Mouse (Mus musculus): Measurements from ENCODE around the gene Cmbl. TPM values are rescaled to one million over a fixed set of nuclear protein-coding genes. Genes with fewer than 3 reads are reported as not detected.

Gene Cmbl
- polyA plus RNA-seq, 1 experiment from 2014 or later, result 3.1 TPM

GRCm38 (mm10) chr15:31588989-31589640 lies 23.9 kb downstream of the Cmbl start:
- no peaks in the 10 kb centered on the region for H3K27me3 ChIP-seq
- WGBS, result 75% methylated on average over 8 of the region's 8 CpGs
- ATAC-seq (ENCODE audit: low read depth), result no peak

GRCm38 (mm10) chr15:31590176-31590575 lies 25.0 kb downstream of the Cmbl start:
- Histone ChIP-seq H3K4me3 (no peak overlapping the region), H3K4me1 (replicated peaks) (no peaks in the 10 kb centered on the region; the same call in 1 of the 2 replicates), H3K27me3 (no peaks in the 10 kb centered on the region), H3K9ac (no peak overlapping the region), H3K36me3 (peaks cover 67% of the 10 kb centered on the region), H3K9me3 (no peaks in the 10 kb centered on the region), H3K27ac (replicated peaks) (no peak overlapping the region), H3K4me2 (no peak overlapping the region)
- 97% methylated on average over 5 of the region's 5 CpGs for WGBS
- no peak for ATAC-seq (ENCODE audit: low read depth)

More at GRCm38 (mm10) chr15:31588989-31589640, 23.9 kb downstream of the Cmbl start:
- Histone ChIP-seq H3K9ac (no peak overlapping the region), H3K27ac (replicated peaks) (no peak overlapping the region), H3K9me3 (no peaks in the 10 kb centered on the region), H3K4me1 (replicated peaks) (no peaks in the 10 kb centered on the region; the same call in 1 of the 2 replicates), H3K4me2 (no peak overlapping the region), H3K36me3 (peaks cover 56% of the 10 kb centered on the region), H3K4me3 (no peak overlapping the region)

- ATAC-seq (ENCODE audit: low read depth), result no peak
- Histone ChIP-seq H3K4me3 (no peak overlapping the region), H3K27me3 (no peaks in the 10 kb centered on the region), H3K27ac (replicated peaks) (no peak overlapping the region), H3K9me3 (no peaks in the 10 kb centered on the region), H3K36me3 (peaks cover 90% of the 10 kb centered on the region), H3K9ac (no peak overlapping the region), H3K4me2 (no peak overlapping the region), H3K4me1 (replicated peaks) (no peaks in the 10 kb centered on the region)
- WGBS, result 91% methylated on average over 8 of the region's 8 CpGs
Observed at GRCm38 (mm10) chr15:31592531-31592930, 27.3 kb downstream of the Cmbl start.

- Histone ChIP-seq H3K27me3 (no peaks in the 10 kb centered on the region), H3K4me3 (no peak overlapping the region), H3K36me3 (peaks cover 86% of the 10 kb centered on the region), H3K4me1 (replicated peaks) (peaks cover 5% of the 10 kb centered on the region), H3K9me3 (no peaks in the 10 kb centered on the region), H3K4me2 (no peak overlapping the region), H3K27ac (replicated peaks) (no peak overlapping the region), H3K9ac (no peak overlapping the region)
- no peak for ATAC-seq (ENCODE audit: low read depth)
- WGBS, result 89% methylated on average over 14 of the region's 14 CpGs
Observed at GRCm38 (mm10) chr15:31594260-31594659, 29.1 kb downstream of the Cmbl start.

- H3K27me3 ChIP-seq, result no peaks in the 10 kb centered on the region
- peaks cover 72% of the 10 kb centered on the region for H3K36me3 ChIP-seq
- H3K9me3 ChIP-seq, result no peaks in the 10 kb centered on the region
- no peak overlapping the region for H3K9ac ChIP-seq
- H3K4me2 ChIP-seq, result no peak overlapping the region
- no peak overlapping the region for H3K4me3 ChIP-seq
- 94% methylated on average over 7 of the region's 7 CpGs for WGBS
- H3K4me1 ChIP-seq (replicated peaks), result peaks cover 19% of the 10 kb centered on the region
- no peak for ATAC-seq (ENCODE audit: low read depth)
- no peak overlapping the region for H3K27ac ChIP-seq (replicated peaks)
Observed at GRCm38 (mm10) chr15:31595651-31596050, 30.5 kb downstream of the Cmbl start.

- Histone ChIP-seq H3K36me3 (peaks cover 30% of the 10 kb centered on the region), H3K27me3 (no peaks in the 10 kb centered on the region), H3K4me1 (replicated peaks) (peaks cover 32% of the 10 kb centered on the region), H3K27ac (replicated peaks) (no peak overlapping the region), H3K9ac (peak overlapping the region; percentile 95; the same call in 1 of the 2 replicates), H3K4me2 (peak overlapping the region; percentile 99), H3K9me3 (no peaks in the 10 kb centered on the region), H3K4me3 (peak overlapping the region; percentile 97)
- whole genome bisulfite sequencing, result 78% methylated on average over 4 of the region's 4 CpGs
- no peak for ATAC-seq (ENCODE audit: low read depth)
Observed at GRCm38 (mm10) chr15:31599834-31600233, 34.6 kb downstream of the Cmbl start.

GRCm38 (mm10) chr15:31601279-31601645 lies 36.1 kb downstream of the Cmbl start:
- Histone ChIP-seq H3K4me1 (replicated peaks) (peaks cover 32% of the 10 kb centered on the region), H3K4me2 (peak overlapping the region; percentile 99), H3K9me3 (no peaks in the 10 kb centered on the region), H3K36me3 (peaks cover 17% of the 10 kb centered on the region), H3K9ac (peak overlapping the region; percentile 95), H3K27me3 (no peaks in the 10 kb centered on the region), H3K27ac (replicated peaks) (peak overlapping the region; percentile 95), H3K4me3 (peak overlapping the region; percentile 97)
- WGBS, result under 1% methylated on average over 33 of the region's 33 CpGs
- peak; percentile 74 for ATAC-seq (ENCODE audit: low read depth)

- no peaks in the 10 kb centered on the region for H3K27me3 ChIP-seq
- peak; percentile 93 for ATAC-seq (ENCODE audit: low read depth)
- H3K4me2 ChIP-seq, result peak within 1 kb of the TSS; percentile 99
- peaks cover 32% of the 10 kb centered on the region for H3K4me1 ChIP-seq (replicated peaks)
- under 1% methylated on average over 63 of the region's 63 CpGs for WGBS
- peak within 1 kb of the TSS; percentile 95 for H3K27ac ChIP-seq (replicated peaks)
- H3K9me3 ChIP-seq, result no peaks in the 10 kb centered on the region
- peak within 1 kb of the TSS; percentile 95 for H3K9ac ChIP-seq
- H3K4me3 ChIP-seq, result peak within 1 kb of the TSS; percentile 97
- peaks cover 11% of the 10 kb centered on the region for H3K36me3 ChIP-seq
Observed at GRCm38 (mm10) chr15:31601646-31602374, 36.6 kb downstream of the Cmbl start, which contains the start of the genes Cct5 and Fam173b. Cct5 (minus strand) TSS chr15:31601804. Fam173b (plus strand) TSS chr15:31601852.

GRCm38 (mm10) chr15:31602426-31602825 lies 37.2 kb downstream of the Cmbl start:
- peak; percentile 82 for ATAC-seq (ENCODE audit: low read depth)
- peaks cover 32% of the 10 kb centered on the region for H3K4me1 ChIP-seq (replicated peaks)
- no peaks in the 10 kb centered on the region for H3K27me3 ChIP-seq
- H3K27ac ChIP-seq (replicated peaks), result peak overlapping the region; percentile 95
- no peaks in the 10 kb centered on the region for H3K9me3 ChIP-seq
- H3K4me2 ChIP-seq, result peak overlapping the region; percentile 57
- H3K9ac ChIP-seq, result peak overlapping the region; percentile 95
- H3K4me3 ChIP-seq, result peak overlapping the region; percentile 97
- H3K36me3 ChIP-seq, result peaks cover 5% of the 10 kb centered on the region
- 5% methylated on average over 15 of the region's 15 CpGs for WGBS

- Histone ChIP-seq H3K4me1 (replicated peaks) (peaks cover 32% of the 10 kb centered on the region), H3K9ac (peak overlapping the region; percentile 95), H3K36me3 (no peaks in the 10 kb centered on the region), H3K9me3 (no peaks in the 10 kb centered on the region), H3K27me3 (no peaks in the 10 kb centered on the region), H3K4me3 (peak overlapping the region; percentile 97; the same call in 1 of the 2 replicates), H3K4me2 (peak overlapping the region; percentile 57), H3K27ac (replicated peaks) (peak overlapping the region; percentile 95)
- no peak for ATAC-seq (ENCODE audit: low read depth)
- WGBS, result 88% methylated on average over 13 of the region's 13 CpGs
Observed at GRCm38 (mm10) chr15:31603113-31603512, 37.9 kb downstream of the Cmbl start.

- no peaks in the 10 kb centered on the region for H3K9me3 ChIP-seq
- no peaks in the 10 kb centered on the region for H3K36me3 ChIP-seq
- no peak overlapping the region for H3K4me3 ChIP-seq
- 67% methylated on average over 6 of the region's 6 CpGs for WGBS
- no peak overlapping the region for H3K27ac ChIP-seq (replicated peaks)
- H3K27me3 ChIP-seq, result no peaks in the 10 kb centered on the region
- no peak for ATAC-seq (ENCODE audit: low read depth)
- peaks cover 10% of the 10 kb centered on the region for H3K4me1 ChIP-seq (replicated peaks)
- H3K4me2 ChIP-seq, result no peak overlapping the region
- no peak overlapping the region for H3K9ac ChIP-seq
Observed at GRCm38 (mm10) chr15:31606821-31607220, 41.6 kb downstream of the Cmbl start.

GRCm38 (mm10) chr15:31611027-31611426 lies 45.8 kb downstream of the Cmbl start:
- Histone ChIP-seq H3K4me3 (no peak overlapping the region), H3K27me3 (no peaks in the 10 kb centered on the region), H3K4me2 (no peak overlapping the region), H3K9ac (no peak overlapping the region), H3K4me1 (replicated peaks) (no peaks in the 10 kb centered on the region), H3K9me3 (no peaks in the 10 kb centered on the region), H3K27ac (replicated peaks) (no peak overlapping the region), H3K36me3 (no peaks in the 10 kb centered on the region)
- 67% methylated on average over 3 of the region's 3 CpGs for WGBS
- 0 out of 2 replicates have a peak, but pooled peaks have one; percentile 73 for ATAC-seq (ENCODE audit: low read depth)

Data from neural tube, embryonic 13.5 days (tissue).